Mouse (Mus musculus): ENCODE results near the gene Sox1.

Sox1 gene

DNA sequence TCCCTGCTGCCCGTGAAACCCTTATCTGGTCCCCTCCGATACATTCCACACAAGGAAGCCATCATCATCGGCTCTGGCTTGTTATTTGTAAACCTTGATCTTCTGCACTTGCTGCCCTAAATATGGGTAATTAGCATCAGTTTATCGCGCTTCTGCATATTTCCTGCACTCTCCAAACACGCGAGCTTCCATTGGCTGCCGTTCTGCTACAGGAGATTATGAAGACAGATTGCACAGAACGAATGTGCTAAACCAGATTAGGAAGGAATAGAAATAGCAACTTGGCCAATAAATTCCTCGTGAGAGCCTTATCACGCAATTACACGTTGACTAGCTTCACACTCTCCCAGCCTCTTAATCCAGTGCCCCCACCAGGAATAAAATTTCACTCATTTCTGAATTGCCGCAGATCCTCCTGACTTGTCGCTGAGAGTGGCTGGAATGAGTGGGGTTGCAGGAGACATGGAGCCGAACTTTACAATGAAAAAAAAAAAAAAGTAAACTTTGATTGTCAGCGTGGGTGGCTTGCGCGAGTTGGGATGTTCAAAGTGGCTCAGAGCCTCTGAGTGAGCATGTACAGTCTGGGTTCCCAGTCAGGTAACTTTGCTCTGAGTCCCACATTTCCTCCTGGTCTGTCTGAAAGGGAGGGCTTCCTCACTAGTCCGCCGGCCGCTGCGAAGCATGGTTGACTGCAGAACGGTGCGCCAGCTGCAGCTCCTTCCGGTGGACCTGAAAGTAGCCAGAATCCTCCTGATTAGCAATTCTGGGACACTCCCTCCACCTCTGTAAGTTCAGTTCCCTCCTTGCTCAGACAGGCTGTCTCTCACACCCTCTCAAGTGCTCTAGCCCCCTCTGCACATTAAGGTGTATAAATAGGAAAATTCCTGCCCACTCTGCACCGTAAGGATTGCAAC lies 33.0 kb downstream of the Sox1 start:
- H3K27me3 ChIP-seq (ENCODE audit: insufficient read depth, low read length): peaks cover 57% of the 10 kb centered on the region
- H3K4me1 ChIP-seq (replicated peaks; ENCODE audit: low read depth, low read length): peaks cover 65% of the 10 kb centered on the region
- no peaks in the 10 kb centered on the region for H3K9me3 ChIP-seq (ENCODE audit: low read length)
- H3K36me3 ChIP-seq (ENCODE audit: insufficient read depth, low read length): no peaks in the 10 kb centered on the region
- H3K4me3 ChIP-seq (replicated peaks; ENCODE audit: low read length): peak overlapping the region; percentile 29
- TF ChIP-seq POU5F1 (IDR thresholded peaks at IDR 0.05; ENCODE audit: borderline replicate concordance, low read length): no peak
- TF ChIP-seq CTCF (conservative IDR thresholded peaks at IDR 0.05; ENCODE audit: low read length): no peak
- TF ChIP-seq NANOG (IDR thresholded peaks at IDR 0.05; ENCODE audit: borderline replicate concordance, low read length): no peak

DNA sequence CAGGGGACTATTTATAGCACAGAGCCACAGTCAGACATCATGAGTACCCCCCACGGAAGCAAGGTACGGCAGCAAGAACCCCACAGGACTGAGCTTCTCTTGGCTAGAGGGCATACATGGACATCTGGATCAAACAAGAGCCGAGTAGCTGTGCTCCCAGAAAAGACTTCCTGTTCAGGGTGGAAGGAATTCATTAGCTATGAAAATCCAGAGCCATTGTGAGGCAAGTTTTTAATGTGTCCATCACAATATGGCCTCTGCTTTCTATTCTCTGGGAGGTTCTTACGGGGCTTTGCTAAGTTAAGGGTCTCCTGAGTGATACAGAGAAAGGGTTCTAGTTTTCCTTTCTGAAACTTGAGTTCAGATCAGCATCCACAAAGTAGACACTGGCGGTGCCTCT lies 33.8 kb downstream of the Sox1 start:
- Histone ChIP-seq H3K36me3 (ENCODE audit: insufficient read depth, low read length) (no peaks in the 10 kb centered on the region), H3K4me1 (replicated peaks; ENCODE audit: low read depth, low read length) (peaks cover 73% of the 10 kb centered on the region), H3K4me3 (replicated peaks; ENCODE audit: low read length) (peak overlapping the region; percentile 29), H3K27me3 (ENCODE audit: insufficient read depth, low read length) (peaks cover 52% of the 10 kb centered on the region), H3K9me3 (ENCODE audit: low read length) (no peaks in the 10 kb centered on the region)
- TF ChIP-seq POU5F1 (IDR thresholded peaks at IDR 0.05; ENCODE audit: borderline replicate concordance, low read length) (no peak), NANOG (IDR thresholded peaks at IDR 0.05; ENCODE audit: borderline replicate concordance, low read length) (no peak), CTCF (conservative IDR thresholded peaks at IDR 0.05; ENCODE audit: low read length) (no peak)

DNA sequence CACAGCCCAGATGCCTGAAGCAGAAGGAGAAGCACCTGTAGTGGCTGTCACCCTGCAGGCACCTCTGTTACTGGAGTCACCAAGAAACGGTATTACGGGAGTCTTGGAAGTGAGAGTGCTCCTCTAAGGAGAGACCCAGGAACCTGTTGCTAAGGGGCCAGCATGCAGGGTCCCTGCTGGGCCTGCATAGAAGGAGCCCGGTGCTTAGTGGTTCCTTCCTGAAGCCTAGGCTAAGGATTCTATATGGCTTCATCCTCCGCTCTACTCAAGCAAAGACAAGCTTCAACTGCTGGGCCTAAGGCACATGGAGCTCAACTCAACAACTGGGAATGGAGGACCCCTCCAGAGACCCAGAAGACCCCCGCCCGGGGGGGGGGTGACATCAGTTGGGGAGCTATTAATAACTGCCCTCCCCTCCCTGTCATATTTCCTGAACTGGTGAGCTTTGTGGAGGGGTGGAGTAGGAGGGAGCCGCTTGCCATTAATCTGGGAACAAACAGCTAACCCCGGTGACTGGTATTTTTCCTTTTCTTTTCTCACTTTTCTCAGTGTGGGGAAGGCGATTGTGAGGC lies 34.6 kb downstream of the Sox1 start:
- Histone ChIP-seq H3K36me3 (ENCODE audit: insufficient read depth, low read length) (no peaks in the 10 kb centered on the region), H3K4me3 (replicated peaks; ENCODE audit: low read length) (peak overlapping the region; percentile 73), H3K9me3 (ENCODE audit: low read length) (no peaks in the 10 kb centered on the region), H3K27me3 (ENCODE audit: insufficient read depth, low read length) (peaks cover 52% of the 10 kb centered on the region), H3K4me1 (replicated peaks; ENCODE audit: low read depth, low read length) (peaks cover 81% of the 10 kb centered on the region)
- no peak for TF ChIP-seq POU5F1 (IDR thresholded peaks at IDR 0.05; ENCODE audit: borderline replicate concordance, low read length)
- TF ChIP-seq CTCF (conservative IDR thresholded peaks at IDR 0.05; ENCODE audit: low read length): no peak
- TF ChIP-seq NANOG (IDR thresholded peaks at IDR 0.05; ENCODE audit: borderline replicate concordance, low read length): no peak

DNA sequence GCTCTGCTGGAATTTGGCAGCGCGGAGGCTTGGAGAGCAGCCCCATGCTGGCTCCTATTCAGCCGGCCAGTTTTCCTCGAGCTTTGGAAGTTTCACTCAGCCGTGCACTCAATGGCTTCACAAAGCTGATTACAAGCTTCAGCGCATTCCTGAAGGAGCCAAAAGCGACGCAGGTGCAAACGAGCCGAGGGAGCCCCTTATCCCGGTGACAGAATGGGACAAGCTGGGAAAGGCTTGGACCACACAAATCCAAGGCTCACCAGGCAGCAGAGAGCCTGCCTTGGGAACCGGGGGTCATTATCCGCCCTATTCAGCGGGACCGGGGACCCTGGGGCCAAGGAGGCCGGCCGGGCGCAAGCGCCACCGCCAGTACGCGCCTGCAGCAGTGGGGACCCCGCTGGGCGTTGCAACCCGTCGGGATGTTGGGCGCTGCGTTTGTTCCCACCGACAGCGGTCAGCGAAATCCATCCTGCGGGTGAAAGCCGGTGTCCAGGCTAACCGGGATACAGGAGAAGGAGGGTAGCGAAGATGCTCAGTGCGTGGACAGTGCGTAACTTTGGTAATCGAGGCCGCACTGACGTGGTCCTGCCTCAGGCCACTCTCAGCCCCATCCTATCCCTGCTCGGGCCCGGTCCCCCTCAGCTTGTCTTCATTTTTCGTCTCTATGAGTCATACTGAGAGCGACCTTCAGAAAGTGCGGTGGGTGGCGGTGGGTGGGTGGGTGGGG lies 35.2 kb downstream of the Sox1 start:
- TF ChIP-seq CTCF (conservative IDR thresholded peaks at IDR 0.05; ENCODE audit: low read length) (no peak), POU5F1 (IDR thresholded peaks at IDR 0.05; ENCODE audit: borderline replicate concordance, low read length) (no peak), NANOG (IDR thresholded peaks at IDR 0.05; ENCODE audit: borderline replicate concordance, low read length) (no peak)
- no peaks in the 10 kb centered on the region for H3K9me3 ChIP-seq (ENCODE audit: low read length)
- H3K27me3 ChIP-seq (ENCODE audit: insufficient read depth, low read length): peaks cover 49% of the 10 kb centered on the region
- H3K36me3 ChIP-seq (ENCODE audit: insufficient read depth, low read length): no peaks in the 10 kb centered on the region
- H3K4me3 ChIP-seq (replicated peaks; ENCODE audit: low read length): peak overlapping the region; percentile 73
- H3K4me1 ChIP-seq (replicated peaks; ENCODE audit: low read depth, low read length): peaks cover 86% of the 10 kb centered on the region

DNA sequence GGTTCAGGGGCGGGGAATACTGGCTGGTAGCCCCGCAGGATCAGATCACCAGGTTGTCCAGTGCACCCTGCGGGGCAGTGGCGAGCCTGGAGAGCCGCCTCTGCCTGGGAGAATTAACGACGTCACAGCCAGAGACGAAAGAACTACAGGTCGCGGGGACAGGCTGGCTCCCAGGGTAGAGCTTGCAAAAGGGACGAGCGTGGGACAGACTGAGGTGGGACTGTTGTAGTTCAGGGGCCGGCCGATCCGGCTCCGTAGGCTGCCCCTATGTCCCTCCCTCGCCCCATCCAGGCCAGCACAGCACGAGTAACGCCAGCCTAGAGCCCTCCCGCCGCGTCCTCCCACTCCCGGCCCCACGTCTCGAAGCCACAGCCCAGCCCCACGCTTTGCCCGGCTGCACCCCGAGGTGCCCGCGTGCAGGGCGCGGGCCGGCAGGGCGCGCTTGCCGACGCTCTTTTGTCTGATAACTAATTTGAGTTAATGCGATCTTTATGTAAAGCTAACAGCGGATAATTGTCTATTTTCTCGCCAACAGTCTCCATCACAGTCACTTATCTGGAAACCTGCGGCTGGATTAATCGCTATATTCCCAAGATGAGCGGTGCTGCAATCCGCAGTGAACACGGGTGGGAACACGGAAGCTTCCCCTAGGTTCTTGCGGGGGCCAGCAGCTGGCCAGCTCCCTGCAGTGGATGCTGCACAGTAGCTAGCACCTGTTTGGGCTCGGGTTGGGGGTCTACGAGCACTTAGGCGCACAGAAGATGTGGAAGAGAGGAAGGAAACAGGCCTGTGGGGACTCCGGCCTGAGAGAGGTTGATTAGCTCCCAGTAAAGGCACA lies 36.0 kb downstream of the Sox1 start:
- Histone ChIP-seq H3K4me3 (replicated peaks; ENCODE audit: low read length) (peak overlapping the region; percentile 69), H3K4me1 (replicated peaks; ENCODE audit: low read depth, low read length) (peaks cover 88% of the 10 kb centered on the region), H3K27me3 (ENCODE audit: insufficient read depth, low read length) (peaks cover 48% of the 10 kb centered on the region), H3K36me3 (ENCODE audit: insufficient read depth, low read length) (no peaks in the 10 kb centered on the region), H3K9me3 (ENCODE audit: low read length) (no peaks in the 10 kb centered on the region)
- TF ChIP-seq NANOG (IDR thresholded peaks at IDR 0.05; ENCODE audit: borderline replicate concordance, low read length): no peak
- TF ChIP-seq POU5F1 (IDR thresholded peaks at IDR 0.05; ENCODE audit: borderline replicate concordance, low read length): no peak
- no peak for TF ChIP-seq CTCF (conservative IDR thresholded peaks at IDR 0.05; ENCODE audit: low read length)

DNA sequence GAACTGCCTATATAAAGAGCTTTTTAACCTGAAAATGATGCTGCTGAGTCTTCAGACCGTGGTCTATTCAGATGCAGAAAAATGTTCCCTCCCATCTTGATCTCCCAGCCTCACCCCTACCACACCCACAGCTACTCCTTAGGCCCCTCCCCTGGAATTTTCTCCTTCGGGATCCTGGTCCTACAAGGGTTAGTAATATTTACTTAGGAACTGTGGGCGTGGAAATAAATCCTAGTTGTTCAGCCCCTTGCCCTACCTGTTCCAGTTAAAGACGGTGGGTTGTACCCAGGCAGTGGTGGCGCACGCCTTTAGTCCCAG lies 36.6 kb downstream of the Sox1 start:
- peak overlapping the region; percentile 69 for H3K4me3 ChIP-seq (replicated peaks; ENCODE audit: low read length)
- H3K36me3 ChIP-seq (ENCODE audit: insufficient read depth, low read length): no peaks in the 10 kb centered on the region
- H3K9me3 ChIP-seq (ENCODE audit: low read length): no peaks in the 10 kb centered on the region
- H3K4me1 ChIP-seq (replicated peaks; ENCODE audit: low read depth, low read length): peaks cover 85% of the 10 kb centered on the region
- TF ChIP-seq CTCF (conservative IDR thresholded peaks at IDR 0.05; ENCODE audit: low read length) (no peak), NANOG (IDR thresholded peaks at IDR 0.05; ENCODE audit: borderline replicate concordance, low read length) (no peak), POU5F1 (IDR thresholded peaks at IDR 0.05; ENCODE audit: borderline replicate concordance, low read length) (no peak)
- peaks cover 43% of the 10 kb centered on the region for H3K27me3 ChIP-seq (ENCODE audit: insufficient read depth, low read length)

DNA sequence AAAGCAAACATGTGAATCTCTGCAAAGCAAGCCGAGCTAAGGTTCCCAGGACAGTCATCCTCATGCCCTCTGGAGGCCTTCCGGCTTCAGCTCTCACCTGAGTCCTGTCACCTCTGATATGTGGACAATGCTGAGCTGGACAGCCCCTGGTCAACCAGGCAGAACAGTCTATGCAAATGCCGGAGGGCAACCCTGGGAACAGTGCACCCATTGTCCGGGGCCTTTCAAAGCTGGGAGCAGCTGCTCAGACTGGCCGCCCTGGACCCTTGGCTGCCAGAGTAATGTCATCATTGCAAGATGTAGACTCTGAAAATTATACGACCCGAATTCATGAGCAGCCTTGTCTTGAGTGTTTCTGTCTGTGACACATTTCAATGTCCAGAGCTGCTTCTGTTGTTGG lies 37.5 kb downstream of the Sox1 start:
- no peak overlapping the region for H3K4me3 ChIP-seq (replicated peaks; ENCODE audit: low read length)
- H3K9me3 ChIP-seq (ENCODE audit: low read length): no peaks in the 10 kb centered on the region
- TF ChIP-seq NANOG (IDR thresholded peaks at IDR 0.05; ENCODE audit: borderline replicate concordance, low read length) (no peak), POU5F1 (IDR thresholded peaks at IDR 0.05; ENCODE audit: borderline replicate concordance, low read length) (no peak), CTCF (conservative IDR thresholded peaks at IDR 0.05; ENCODE audit: low read length) (no peak)
- H3K4me1 ChIP-seq (replicated peaks; ENCODE audit: low read depth, low read length): peaks cover 83% of the 10 kb centered on the region
- H3K36me3 ChIP-seq (ENCODE audit: insufficient read depth, low read length): no peaks in the 10 kb centered on the region
- peaks cover 35% of the 10 kb centered on the region for H3K27me3 ChIP-seq (ENCODE audit: insufficient read depth, low read length)
